Mouse (Mus musculus): ENCODE results near the gene Fgf5. TPM values are rescaled to one million over a fixed set of nuclear protein-coding genes. Genes with fewer than 3 reads are reported as not detected.

Gene Fgf5
- not detected for polyA plus RNA-seq (2014; fragmentation: Illumina TruSeq; extraction: RNeasy Lipid Tissue Mini Kit (QIAGEN cat#74804); ENCODE audit: low read depth, low replicate concordance)

DNA sequence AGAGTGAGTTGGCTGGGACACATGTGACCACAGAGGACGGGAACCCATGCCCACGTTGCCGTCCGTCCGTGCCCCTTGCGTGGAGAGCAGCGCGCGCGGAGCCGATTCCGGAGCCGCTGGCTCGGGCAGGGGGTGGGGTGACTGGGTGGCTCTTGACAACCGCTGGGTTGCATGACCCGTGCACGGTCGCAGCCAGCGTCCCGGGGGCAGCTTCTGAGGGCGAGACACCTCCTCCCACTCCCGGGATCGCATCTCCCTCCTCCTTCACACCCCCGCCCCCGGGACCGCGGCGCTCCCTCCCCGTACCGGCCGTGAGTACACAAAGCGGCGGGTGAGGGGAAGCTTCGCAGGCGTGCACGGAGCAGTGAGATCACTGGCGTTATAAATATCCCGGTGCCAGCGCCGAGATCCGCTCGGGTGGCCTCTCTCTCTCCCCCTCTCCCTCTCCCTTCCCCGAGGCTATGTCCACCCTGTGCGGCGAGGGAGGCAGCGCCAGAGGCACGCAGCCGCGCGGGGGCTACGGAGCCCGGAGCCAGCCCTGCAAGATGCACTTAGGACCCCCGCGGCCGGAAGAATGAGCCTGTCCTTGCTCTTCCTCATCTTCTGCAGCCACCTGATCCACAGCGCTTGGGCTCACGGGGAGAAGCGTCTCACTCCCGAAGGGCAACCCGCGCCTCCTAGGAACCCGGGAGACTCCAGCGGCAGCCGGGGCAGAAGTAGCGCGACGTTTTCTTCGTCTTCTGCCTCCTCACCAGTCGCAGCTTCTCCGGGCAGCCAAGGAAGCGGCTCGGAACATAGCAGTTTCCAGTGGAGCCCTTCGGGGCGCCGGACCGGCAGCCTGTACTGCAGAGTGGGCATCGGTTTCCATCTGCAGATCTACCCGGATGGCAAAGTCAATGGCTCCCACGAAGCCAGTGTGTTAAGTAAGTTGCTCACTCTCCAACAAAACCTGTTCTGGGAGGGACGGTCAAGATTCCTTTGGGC, at the start of gene Fgf5:
TSS of gene Fgf5 (plus strand) at position 347 of the 984 bp plus-strand sequence.

Other genes with a start within 250 kb of the Fgf5 start
- gene Antxr2, start 223.1 kb upstream of the Fgf5 start, polyA plus RNA-seq (2014; fragmentation: Illumina TruSeq; extraction: RNeasy Lipid Tissue Mini Kit (QIAGEN cat#74804); ENCODE audit: low read depth, low replicate concordance) = 28.1 TPM
- not detected for gene Prdm8, start 87.0 kb upstream of the Fgf5 start, polyA plus RNA-seq (2014; fragmentation: Illumina TruSeq; extraction: RNeasy Lipid Tissue Mini Kit (QIAGEN cat#74804); ENCODE audit: low read depth, low replicate concordance)
- gene Cfap299, start 75.1 kb downstream of the Fgf5 start, polyA plus RNA-seq (2014; fragmentation: Illumina TruSeq; extraction: RNeasy Lipid Tissue Mini Kit (QIAGEN cat#74804); ENCODE audit: low read depth, low replicate concordance) = not detected